Comparison of ENCODE assay signal across 21 mouse cellular contexts in the genomic region with DNA sequence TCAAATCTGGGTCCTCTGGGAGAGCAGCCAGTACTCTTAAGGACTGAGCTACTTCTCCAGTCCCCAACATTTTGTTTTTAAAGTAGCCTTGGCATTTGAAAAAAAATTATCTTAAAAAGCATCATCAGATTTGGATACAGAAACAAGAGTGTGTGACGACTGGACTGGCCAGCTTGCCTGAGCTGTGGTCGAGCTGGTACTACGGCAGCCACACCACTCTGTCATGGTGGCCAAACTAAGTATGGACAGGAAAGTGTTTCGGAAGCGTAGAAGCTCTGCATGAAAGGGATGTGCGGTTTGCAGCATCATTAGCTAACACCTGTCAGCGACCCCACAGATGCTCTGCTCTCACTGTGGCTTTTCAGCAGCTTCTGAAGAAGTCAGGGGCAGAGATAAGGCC. TPM values are rescaled to one million over a fixed set of nuclear protein-coding genes. Genes with fewer than 3 reads are reported as not detected.
A peak's percentile ranks its signal among the peaks of the same experiment; 100 is the strongest.
DNase-seq lines count a peak whose midpoint lies in the region; ATAC-seq and TF ChIP-seq lines count a peak whose summit lies in the region.
"Had no signal": no experiment of that assay in that cellular context is flagged by ENCODE, and none has a peak within 500 bp of the region (broad histone marks: within the 10 kb centered on the region; RNA-seq: fewer than 3 reads in every experiment).

No protein-coding gene starts in this region.

- no peak for ATAC-seq in heart, embryonic 13.5 days (ENCODE audit: extremely low read depth, insufficient number of reproducible peaks, low FRiP score, low TSS enrichment)
- ATAC-seq in hindbrain, embryonic 14.5 days (ENCODE audit: low FRiP score) = no peak
- ATAC-seq in hindbrain, embryonic 12.5 days (ENCODE audit: low FRiP score) = no peak
- ATAC-seq: forebrain, embryonic 14.5 days; intestine, embryonic 15.5 days had no signal

- H3K4me3 ChIP-seq in heart, embryonic 13.5 days = no peak overlapping the region
- no peak overlapping the region for H3K4me3 ChIP-seq in hindbrain, embryonic 14.5 days (replicated peaks; ENCODE audit: low read length)
- no peak overlapping the region for H3K4me3 ChIP-seq in hindbrain, embryonic 12.5 days
- no peak overlapping the region for H3K4me3 ChIP-seq in bone marrow macrophage, adult 2 months (ENCODE audit: insufficient read depth, low read length)
- H3K4me3 ChIP-seq: embryonic facial prominence, embryonic 15.5 days; erythroblast, embryonic 14.5 days; forebrain, embryonic 10.5 days; gastrocnemius, adult 2 months; hindbrain, embryonic 13.5 days; intestine, embryonic 15.5 days had no signal

- no peak overlapping the region for H3K9ac ChIP-seq in heart, embryonic 13.5 days
- no peak overlapping the region for H3K9ac ChIP-seq in hindbrain, embryonic 14.5 days
- no peak overlapping the region for H3K9ac ChIP-seq in hindbrain, embryonic 12.5 days
- H3K9ac ChIP-seq: embryonic facial prominence, embryonic 15.5 days; hindbrain, embryonic 13.5 days; intestine, embryonic 15.5 days had no signal

- peaks cover 57% of the 10 kb centered on the region for H3K36me3 ChIP-seq in heart, embryonic 13.5 days
- peaks cover 11% of the 10 kb centered on the region for H3K36me3 ChIP-seq in hindbrain, embryonic 14.5 days (replicated peaks; ENCODE audit: control insufficient read depth, insufficient read depth)
- peaks cover 36% of the 10 kb centered on the region for H3K36me3 ChIP-seq in hindbrain, embryonic 12.5 days

- H3K4me2 ChIP-seq in heart, embryonic 13.5 days = no peak overlapping the region
- H3K4me2 ChIP-seq in hindbrain, embryonic 14.5 days (replicated peaks) = no peak overlapping the region
- no peak overlapping the region for H3K4me2 ChIP-seq in hindbrain, embryonic 12.5 days (replicated peaks)
- H3K4me2 ChIP-seq: embryonic facial prominence, embryonic 15.5 days; hindbrain, embryonic 13.5 days; intestine, embryonic 15.5 days had no signal

- H3K9me3 ChIP-seq in heart, embryonic 13.5 days = no peaks in the 10 kb centered on the region
- H3K9me3 ChIP-seq in hindbrain, embryonic 14.5 days (ENCODE audit: control insufficient read depth, low read length) = no peaks in the 10 kb centered on the region
- H3K9me3 ChIP-seq in hindbrain, embryonic 12.5 days (replicated peaks) = no peaks in the 10 kb centered on the region
- H3K9me3 ChIP-seq: embryonic facial prominence, embryonic 15.5 days; forebrain, embryonic 10.5 days; hindbrain, embryonic 13.5 days; intestine, embryonic 15.5 days had no signal

- no peaks in the 10 kb centered on the region for H3K27me3 ChIP-seq in heart, embryonic 13.5 days (replicated peaks)
- H3K27me3 ChIP-seq in hindbrain, embryonic 14.5 days (ENCODE audit: control insufficient read depth, insufficient read depth, low read length) = no peaks in the 10 kb centered on the region
- H3K27me3 ChIP-seq in hindbrain, embryonic 12.5 days = no peaks in the 10 kb centered on the region
- H3K27me3 ChIP-seq: embryonic facial prominence, embryonic 15.5 days; hindbrain, embryonic 13.5 days; intestine, embryonic 15.5 days; Patski had no signal

- peak; percentile 23 to 42 for DNase-seq in adrenal gland, postnatal 36 days
- no peak for DNase-seq in adrenal gland, postnatal 25 days
- DNase-seq in heart, adult 9 months (ENCODE audit: low spot score in 2 of 2) = no peak
- no peak for DNase-seq in hindbrain, embryonic 14.5 days (ENCODE audit: low spot score)
- DNase-seq in cerebellum, adult 8-10 months = no peak
- DNase-seq: cerebellum, adult 2 months; cerebellum, postnatal 14 days; embryo, embryonic 11 days; heart, postnatal 36 days; kidney, adult 18-20 months had no signal

- H3K27ac ChIP-seq in heart, embryonic 13.5 days (replicated peaks) = peak overlapping the region; percentile 70
- 0 out of 2 replicates have a peak overlapping the region, but pooled peaks have one; percentile 28 for H3K27ac ChIP-seq in hindbrain, embryonic 14.5 days
- no peak overlapping the region for H3K27ac ChIP-seq in hindbrain, embryonic 12.5 days
- peak overlapping the region; percentile 48 for H3K27ac ChIP-seq in bone marrow macrophage, adult 2 months (ENCODE audit: insufficient read depth, low read depth, low read length)
- H3K27ac ChIP-seq: embryonic facial prominence, embryonic 15.5 days; forebrain, embryonic 10.5 days; hindbrain, embryonic 13.5 days; intestine, embryonic 15.5 days had no signal

- no peak for TF ChIP-seq POLR2A in bone marrow macrophage, adult 2 months (IDR thresholded peaks at IDR 0.05; ENCODE audit: borderline replicate concordance, low read depth, low read length)

- 61% methylated on average over 7 of the region's 7 CpGs for WGBS in heart, embryonic 13.5 days
- 88% methylated on average over 7 of the region's 7 CpGs for WGBS in hindbrain, embryonic 14.5 days
- 96% methylated on average over 7 of the region's 7 CpGs for WGBS in hindbrain, embryonic 12.5 days

- TF ChIP-seq CTCF in bone marrow macrophage, adult 2 months (IDR thresholded peaks at IDR 0.05; ENCODE audit: low read depth, low read length) = no peak

- H3K4me1 ChIP-seq in heart, embryonic 13.5 days = peaks cover 53% of the 10 kb centered on the region
- peaks cover 2% of the 10 kb centered on the region; the same call in 1 of the 2 replicates for H3K4me1 ChIP-seq in hindbrain, embryonic 14.5 days (replicated peaks; ENCODE audit: control insufficient read depth, insufficient read depth, low read length)
- H3K4me1 ChIP-seq in hindbrain, embryonic 12.5 days = peaks cover 8% of the 10 kb centered on the region
- H3K4me1 ChIP-seq in bone marrow macrophage, adult 2 months (ENCODE audit: control insufficient read depth, insufficient read depth, low read length) = peaks cover 32% of the 10 kb centered on the region
- H3K4me1 ChIP-seq: intestine, embryonic 15.5 days had no signal

RNA-seq across cellular contexts. Expression of gene Igf1r, which starts 53.4 kb away (rescaled TPM):
- total RNA-seq in adrenal gland, postnatal 36 days (2021) = 10 to 100 TPM; 74.1 to 87.4 TPM
- total RNA-seq in adrenal gland, postnatal 25 days (2021) = 102 and 104 TPM in 2 replicates
- 15.0 and 15.2 TPM in 2 replicates for polyA plus RNA-seq in heart, embryonic 13.5 days (2015; fragmentation: Nextera tagmentation; extraction: Ambion mirVana)
- 18.3 and 21.0 TPM in 2 replicates for polyA plus RNA-seq in hindbrain, embryonic 14.5 days (2014; fragmentation: Nextera tagmentation; extraction: Ambion mirVana)
- polyA plus RNA-seq in hindbrain, embryonic 12.5 days (2016; fragmentation: Nextera tagmentation; extraction: Ambion mirVana) = 42.3 and 43.0 TPM in 2 replicates
- 5.4 and 6.0 TPM in 2 replicates for polyA plus RNA-seq in bone marrow macrophage, adult 2 months (2012; ENCODE audit: insufficient read depth, insufficient read length, missing spikeins)

Comparison
In these comparisons a context has a peak if more than half of its experiments do, and no peak if none do; other contexts are left out.
1. DNase-seq: peak in adrenal gland, postnatal 36 days (2 of 2); none in adrenal gland, postnatal 25 days (single experiment), heart, adult 9 months (0 of 2), hindbrain, embryonic 14.5 days (single experiment) and cerebellum, adult 8-10 months (single experiment).